Mouse (Mus musculus) neural tube, embryonic 14.5 days (tissue): ENCODE measurements around the gene Gm13279. TPM values are rescaled to one million over a fixed set of nuclear protein-coding genes. Genes with fewer than 3 reads are reported as not detected.
"Not testable (repeated sequence)": the region's sequence is repeated elsewhere in the genome, so short reads cannot be mapped to it uniquely, and the experiment has no call there.

Source experiments
- ATAC-seq: fragments of 200-750 bp; cut with Nextera tagmentation; 2 replicates; pipeline ENCODE4 v1.8.0; 2017; ENCODE audit warnings: low read depth, mild to moderate bottlenecking, moderate TSS enrichment, moderate library complexity
- H3K27ac ChIP-seq: fragments of 300-500 bp; sonication (generic); 2 replicates; pipeline ENCODE4 v1.5.1; 2014; ENCODE audit warnings: low read depth, mild to moderate bottlenecking, control low read depth, low read length, moderate library complexity, mixed read lengths
- H3K27me3 ChIP-seq: fragments of 300-500 bp; sonication (generic); 2 replicates; pipeline ENCODE4 v1.6.1; 2014; ENCODE audit warnings: low read length; ENCODE audit not compliant: control insufficient read depth, insufficient read depth
- H3K36me3 ChIP-seq: fragments of 300-500 bp; sonication (generic); 2 replicates; pipeline ENCODE4 v1.6.1; 2014; ENCODE audit warnings: low read length, mixed read lengths; ENCODE audit not compliant: control insufficient read depth, insufficient read depth
- H3K4me1 ChIP-seq: fragments of 300-500 bp; sonication (generic); 2 replicates; pipeline ENCODE4 v1.6.1; 2014; ENCODE audit warnings: low read length; ENCODE audit not compliant: control insufficient read depth, insufficient read depth
- H3K4me2 ChIP-seq: fragments of 300-500 bp; sonication (generic); 2 replicates; pipeline ENCODE4 v1.6.1; 2014; ENCODE audit warnings: mild to moderate bottlenecking, low read depth, low read length, control low read depth
- H3K4me3 ChIP-seq: fragments of 300-500 bp; sonication (generic); 2 replicates; pipeline ENCODE4 v1.5.1; 2014; ENCODE audit warnings: low read depth, low read length, control low read depth, mixed read lengths
- H3K9ac ChIP-seq: fragments of 300-500 bp; sonication (generic); replicated peaks from 2 replicates; pipeline ENCODE4 v1.6.1; 2014; ENCODE audit warnings: low read depth, mild to moderate bottlenecking, control low read depth, low read length, mixed read lengths
- H3K9me3 ChIP-seq: fragments of 300-500 bp; sonication (generic); 2 replicates; pipeline ENCODE4 v1.6.1; 2016; ENCODE audit warnings: low read length; ENCODE audit not compliant: control insufficient read depth
- WGBS: fragments of 180-500 bp; shearing (Covaris S2); extraction: QIAGEN DNeasy Blood & Tissue Kit; methylation state at CpG from one replicate; pipeline ENCODE4 v1.1.7; 2014; 5-methylcytosine and 5-hydroxymethylcytosine counted together
- polyA plus RNA-seq: library from polyadenylated mRNA; unstranded; fragments of >200 nt; fragmentation: Nextera tagmentation; extraction: Ambion mirVana; gene quantifications from 2 replicates; pipeline ENCODE4 v1.2.1, GENCODE M21; 2014

Gene Gm13279
- polyA plus RNA-seq, 1 experiment from 2014 or later: not detected

DNA sequence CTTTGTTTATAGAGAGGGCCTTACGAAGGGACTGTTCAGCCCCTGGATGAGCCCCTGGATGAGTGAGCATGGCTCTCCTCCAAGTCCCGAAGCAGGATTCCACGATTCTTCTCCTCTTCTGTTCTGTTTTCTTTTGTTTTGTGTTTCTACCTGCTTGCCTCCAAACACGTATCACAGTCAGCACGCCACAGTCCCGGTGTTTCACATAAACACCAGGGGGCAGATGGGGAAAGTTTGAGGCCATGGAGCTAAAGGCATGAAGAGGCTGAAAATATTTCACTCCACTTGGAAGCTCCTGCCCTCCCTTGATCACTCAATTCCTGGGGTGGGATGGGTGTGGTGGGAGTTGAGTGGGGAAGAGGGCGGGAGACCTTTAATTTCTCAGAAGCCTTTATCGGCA, 35.4 kb upstream of the Gm13279 start:
- 75% methylated on average over 6 of the region's 8 CpGs for WGBS

DNA sequence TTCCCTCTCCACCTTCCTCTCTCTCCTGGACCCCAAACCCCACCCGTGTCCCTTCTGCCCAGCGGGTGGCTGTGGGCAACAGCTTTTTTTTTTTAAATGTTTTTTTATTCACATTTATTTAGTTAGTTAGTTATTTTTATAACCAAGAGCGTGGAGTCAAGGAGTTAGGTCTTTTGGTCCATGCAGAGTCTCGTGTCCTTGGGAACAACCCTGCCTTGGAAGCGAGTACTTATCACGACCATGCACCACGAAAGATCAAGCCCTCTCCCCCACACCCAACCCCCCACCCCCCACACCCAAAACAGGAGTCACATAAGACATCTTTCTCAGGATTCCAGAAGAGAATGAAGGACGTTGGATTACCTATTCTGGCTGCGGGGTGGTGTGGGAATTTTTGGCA, 34.9 kb upstream of the Gm13279 start:
- not testable (repeated sequence) for H3K9me3 ChIP-seq, H3K27ac ChIP-seq, H3K4me1 ChIP-seq, H3K27me3 ChIP-seq, H3K9ac ChIP-seq, H3K4me2 ChIP-seq, ATAC-seq, H3K4me3 ChIP-seq, H3K36me3 ChIP-seq
- 58% methylated on average over 7 of the region's 9 CpGs for WGBS

More for the DNA sequence above, 35.4 kb upstream of the Gm13279 start:
- H3K27me3 ChIP-seq, H3K4me3 ChIP-seq, H3K4me2 ChIP-seq, H3K36me3 ChIP-seq, H3K4me1 ChIP-seq, H3K9ac ChIP-seq, ATAC-seq, H3K27ac ChIP-seq, H3K9me3 ChIP-seq: not testable (repeated sequence)

DNA sequence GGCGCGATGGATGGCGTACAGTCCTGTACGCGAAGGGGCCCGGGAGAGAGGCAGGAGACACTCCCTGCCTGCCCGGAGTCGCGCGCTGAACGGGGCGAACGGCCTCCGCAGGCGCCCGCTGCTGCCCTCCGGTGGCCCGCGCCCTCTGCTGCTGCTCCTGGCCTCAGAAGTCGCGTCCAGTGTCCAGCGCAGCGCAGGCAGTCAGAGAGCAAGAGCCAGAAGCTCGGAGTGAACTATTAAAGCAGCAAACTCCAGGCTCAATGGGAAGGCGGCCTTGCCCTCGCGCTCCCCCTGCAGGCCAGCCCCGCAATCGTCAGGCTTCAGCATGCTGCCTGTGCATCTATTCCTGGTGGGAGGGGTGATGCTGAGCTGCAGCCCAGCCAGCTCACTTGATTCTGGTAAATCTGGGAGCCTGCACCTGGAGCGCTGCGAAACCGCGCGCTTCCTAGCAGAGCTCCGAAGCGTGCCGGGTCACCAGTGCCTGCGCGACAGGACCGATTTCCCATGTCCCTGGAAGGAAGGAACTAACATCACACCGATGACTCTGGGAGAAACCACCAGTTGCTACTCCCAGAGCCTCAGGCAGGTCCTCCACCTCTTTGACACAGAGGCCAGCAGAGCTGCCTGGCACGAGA, 33.7 kb upstream of the Gm13279 start:
- Histone ChIP-seq H3K4me2 (peak overlapping the region; percentile 44), H3K4me3 (peak overlapping the region; percentile 20; the same call in 1 of the 2 replicates)
- not testable (repeated sequence) for H3K27ac ChIP-seq, H3K36me3 ChIP-seq, H3K27me3 ChIP-seq, H3K9me3 ChIP-seq, H3K9ac ChIP-seq, ATAC-seq, H3K4me1 ChIP-seq
- 5% methylated on average over 20 of the region's 42 CpGs for WGBS

DNA sequence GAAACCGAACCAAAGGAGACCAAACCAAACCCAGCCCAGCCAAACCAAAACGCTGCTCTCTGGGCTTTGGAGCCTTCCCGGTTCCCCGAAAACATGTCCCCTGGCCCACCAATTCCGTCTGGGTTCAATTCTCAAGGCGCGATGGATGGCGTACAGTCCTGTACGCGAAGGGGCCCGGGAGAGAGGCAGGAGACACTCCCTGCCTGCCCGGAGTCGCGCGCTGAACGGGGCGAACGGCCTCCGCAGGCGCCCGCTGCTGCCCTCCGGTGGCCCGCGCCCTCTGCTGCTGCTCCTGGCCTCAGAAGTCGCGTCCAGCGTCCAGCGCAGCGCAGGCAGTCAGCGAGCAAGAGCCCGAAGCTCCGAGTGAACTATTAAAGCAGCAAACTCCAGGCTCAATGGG, 23.7 kb upstream of the Gm13279 start, which contains the start of gene Gm13290:
Gm13290 (plus strand) TSS at position 301 of the 400 bp plus-strand sequence.
- not testable (repeated sequence) for H3K27me3 ChIP-seq, H3K9ac ChIP-seq, H3K27ac ChIP-seq, H3K4me3 ChIP-seq, H3K9me3 ChIP-seq, ATAC-seq, H3K4me1 ChIP-seq, H3K4me2 ChIP-seq, H3K36me3 ChIP-seq
- no CpG with 5 or more reads among the region's 32 CpGs for WGBS

DNA sequence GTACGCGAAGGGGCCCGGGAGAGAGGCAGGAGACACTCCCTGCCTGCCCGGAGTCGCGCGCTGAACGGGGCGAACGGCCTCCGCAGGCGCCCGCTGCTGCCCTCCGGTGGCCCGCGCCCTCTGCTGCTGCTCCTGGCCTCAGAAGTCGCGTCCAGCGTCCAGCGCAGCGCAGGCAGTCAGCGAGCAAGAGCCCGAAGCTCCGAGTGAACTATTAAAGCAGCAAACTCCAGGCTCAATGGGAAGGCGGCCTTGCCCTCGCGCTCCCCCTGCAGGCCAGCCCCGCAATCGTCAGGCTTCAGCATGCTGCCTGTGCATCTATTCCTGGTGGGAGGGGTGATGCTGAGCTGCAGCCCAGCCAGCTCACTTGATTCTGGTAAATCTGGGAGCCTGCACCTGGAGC, 20.6 kb upstream of the Gm13279 start, which contains the start of gene Gm13289:
Gm13289 (plus strand) TSS at position 301 of the 400 bp plus-strand sequence.
- not testable (repeated sequence) for H3K27me3 ChIP-seq, H3K4me1 ChIP-seq, H3K9ac ChIP-seq, H3K27ac ChIP-seq, H3K36me3 ChIP-seq, H3K4me3 ChIP-seq, H3K4me2 ChIP-seq, H3K9me3 ChIP-seq, ATAC-seq
- no CpG with 5 or more reads among the region's 29 CpGs for WGBS

DNA sequence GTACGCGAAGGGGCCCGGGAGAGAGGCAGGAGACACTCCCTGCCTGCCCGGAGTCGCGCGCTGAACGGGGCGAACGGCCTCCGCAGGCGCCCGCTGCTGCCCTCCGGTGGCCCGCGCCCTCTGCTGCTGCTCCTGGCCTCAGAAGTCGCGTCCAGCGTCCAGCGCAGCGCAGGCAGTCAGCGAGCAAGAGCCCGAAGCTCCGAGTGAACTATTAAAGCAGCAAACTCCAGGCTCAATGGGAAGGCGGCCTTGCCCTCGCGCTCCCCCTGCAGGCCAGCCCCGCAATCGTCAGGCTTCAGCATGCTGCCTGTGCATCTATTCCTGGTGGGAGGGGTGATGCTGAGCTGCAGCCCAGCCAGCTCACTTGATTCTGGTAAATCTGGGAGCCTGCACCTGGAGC, 17.6 kb upstream of the Gm13279 start, which contains the start of gene Gm13272:
Gm13272 (plus strand) TSS at position 301 of the 400 bp plus-strand sequence.
- not testable (repeated sequence) for H3K27me3 ChIP-seq, H3K9me3 ChIP-seq, H3K4me3 ChIP-seq, H3K4me2 ChIP-seq, H3K36me3 ChIP-seq, H3K9ac ChIP-seq, H3K4me1 ChIP-seq, ATAC-seq, H3K27ac ChIP-seq
- WGBS: no CpG with 5 or more reads among the region's 29 CpGs

DNA sequence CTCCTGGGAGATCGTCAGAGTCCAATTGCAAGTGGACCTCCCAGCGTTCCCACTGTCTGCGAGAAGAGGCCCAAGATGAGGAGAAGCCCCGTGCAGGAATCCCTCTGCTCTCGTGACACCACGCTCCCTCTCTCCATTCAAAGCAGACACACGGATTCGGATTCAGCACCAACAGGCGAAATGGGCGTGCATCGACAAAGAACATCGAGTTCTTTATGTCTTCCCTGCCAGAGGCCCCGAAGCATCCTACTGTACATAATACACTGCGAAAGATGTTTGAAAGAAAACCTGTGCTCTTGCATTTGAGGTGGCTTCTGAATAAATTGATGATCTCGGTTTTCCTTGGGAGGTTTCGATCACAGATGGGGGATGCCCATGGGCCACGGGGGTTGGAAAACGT, 16.9 kb upstream of the Gm13279 start:
- H3K4me3 ChIP-seq, H3K27ac ChIP-seq, H3K4me2 ChIP-seq, H3K9me3 ChIP-seq, H3K27me3 ChIP-seq, ATAC-seq, H3K36me3 ChIP-seq, H3K4me1 ChIP-seq, H3K9ac ChIP-seq: not testable (repeated sequence)
- 48% methylated on average over 15 of the region's 18 CpGs for WGBS

DNA sequence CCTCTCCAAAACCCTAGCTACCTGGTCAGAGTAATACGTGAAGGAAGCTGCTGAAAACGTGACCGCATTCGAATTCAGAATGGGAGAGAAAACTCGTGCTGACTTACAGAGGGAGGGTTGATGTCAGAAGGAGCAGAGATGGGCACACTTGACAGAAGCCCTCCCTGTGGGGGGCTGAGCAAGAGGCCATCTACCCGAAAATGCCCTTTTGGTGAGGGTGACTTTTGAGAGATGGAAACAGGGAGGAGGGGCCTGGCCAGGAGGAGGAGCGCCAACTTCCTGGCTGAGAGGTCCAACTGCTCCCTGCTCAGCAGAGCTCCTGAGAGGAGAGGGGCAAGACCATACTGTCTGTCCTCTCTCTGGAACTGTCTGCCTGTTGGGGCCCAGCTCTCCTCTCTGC, 15.4 kb upstream of the Gm13279 start, which contains the start of gene Ifnz:
Ifnz (plus strand) TSS at position 301 of the 400 bp plus-strand sequence.
- not testable (repeated sequence) for H3K36me3 ChIP-seq, H3K4me1 ChIP-seq, H3K9ac ChIP-seq, H3K4me3 ChIP-seq, H3K27ac ChIP-seq, H3K4me2 ChIP-seq, H3K9me3 ChIP-seq, H3K27me3 ChIP-seq, ATAC-seq
- 9% methylated on average over 1 of the region's 7 CpGs for WGBS

DNA sequence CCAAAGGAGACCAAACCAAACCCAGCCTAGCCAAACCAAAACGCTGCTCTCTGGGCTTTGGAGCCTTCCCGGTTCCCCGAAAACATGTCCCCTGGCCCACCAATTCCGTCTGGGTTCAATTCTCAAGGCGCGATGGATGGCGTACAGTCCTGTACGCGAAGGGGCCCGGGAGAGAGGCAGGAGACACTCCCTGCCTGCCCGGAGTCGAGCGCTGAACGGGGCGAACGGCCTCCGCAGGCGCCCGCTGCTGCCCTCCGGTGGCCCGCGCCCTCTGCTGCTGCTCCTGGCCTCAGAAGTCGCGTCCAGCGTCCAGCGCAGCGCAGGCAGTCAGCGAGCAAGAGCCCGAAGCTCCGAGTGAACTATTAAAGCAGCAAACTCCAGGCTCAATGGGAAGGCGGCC, 14.9 kb upstream of the Gm13279 start:
- WGBS: 0% methylated on average over 4 of the region's 31 CpGs
- not testable (repeated sequence) for H3K27ac ChIP-seq

More for the DNA sequence above, 14.9 kb upstream of the Gm13279 start:
- not testable (repeated sequence) for H3K4me3 ChIP-seq, ATAC-seq, H3K9me3 ChIP-seq, H3K27me3 ChIP-seq, H3K9ac ChIP-seq, H3K4me2 ChIP-seq, H3K36me3 ChIP-seq, H3K4me1 ChIP-seq
